ENCODE assay signal across 11 mouse cellular contexts in genomic region chr11:119955432-119955831, GRCm38 (mm10). TPM values are rescaled to one million over a fixed set of nuclear protein-coding genes. Genes with fewer than 3 reads are reported as not detected.
A peak's percentile ranks its signal among the peaks of the same experiment; 100 is the strongest.
DNase-seq lines count a peak whose midpoint lies in the region; ATAC-seq and TF ChIP-seq lines count a peak whose summit lies in the region.
"Had no signal": no experiment of that assay in that cellular context is flagged by ENCODE, and none has a peak within 500 bp of the region (broad histone marks: within the 10 kb centered on the region; RNA-seq: fewer than 3 reads in every experiment).

No protein-coding gene starts in this region.

- peak; percentile 5 to 33; a peak in 1 of 4 replicates for ATAC-seq in hematopoietic stem cell, adult 5-6 weeks (replicated peaks in 1 of 2; ENCODE audit: insufficient read depth in 1 of 2, low FRiP score in 2 of 2, low TSS enrichment in 1 of 2, low read depth in 1 of 2, poor library complexity in 2 of 2, severe bottlenecking in 2 of 2)

- TF ChIP-seq POLR2A in bone marrow, adult 2 months (IDR thresholded peaks at IDR 0.05; ENCODE audit: borderline replicate concordance, control insufficient read depth, low read depth, low read length), result no peak

- intact Hi-C loops in heart, postnatal 14 days (cut with DNase I), result no loop called here

- TF ChIP-seq CTCF in bone marrow, adult 2 months (IDR thresholded peaks at IDR 0.05; ENCODE audit: control insufficient read depth, insufficient read depth, low read length), result no peak

- peak overlapping the region; percentile 28 for H3K27ac ChIP-seq in bone marrow, adult 2 months (ENCODE audit: control insufficient read depth, insufficient read depth, low read depth, low read length, poor library complexity)
- H3K27ac ChIP-seq: neural tube, embryonic 12.5 days had no signal

- H3K4me3 ChIP-seq in bone marrow, adult 2 months (replicated peaks; ENCODE audit: control insufficient read depth, low read depth, low read length), result no peak overlapping the region
- H3K4me3 ChIP-seq: erythroblast, embryonic 14.5 days; neural tube, embryonic 12.5 days had no signal

- peak; percentile 61 for DNase-seq in heart, adult 8-10 months (ENCODE audit: low spot score)
- no peak for DNase-seq in heart, postnatal 14 days
- peak; percentile 56 for DNase-seq in lung, postnatal 25 days (ENCODE audit: low spot score)
- DNase-seq in adipocyte (ENCODE audit: low spot score), result no peak
- DNase-seq in gastrocnemius, postnatal 25 days, result no peak
- no peak for DNase-seq in urinary bladder, postnatal 10 days (ENCODE audit: low spot score)
- DNase-seq: cerebellum, adult 8-10 months had no signal

- WGBS in bone marrow, adult 2 months, result 16% methylated on average over 3 of the region's 3 CpGs

- peaks cover 13% of the 10 kb centered on the region for H3K4me1 ChIP-seq in bone marrow, adult 2 months (ENCODE audit: control insufficient read depth, insufficient read depth, low read length)
- H3K4me1 ChIP-seq: neural tube, embryonic 12.5 days had no signal

RNA-seq across cellular contexts. Expression of gene Baiap2, which starts 12.9 kb away (rescaled TPM):
- 10 to 100 TPM in 1 of 4 experiments, 1 to 10 TPM in 3; 4.8 to 10.0 (median 5.8) TPM for total RNA-seq in heart, adult 8-10 months (2022)
- 10 to 100 TPM in 1 of 2 experiments, 1 to 10 TPM in 1; 9.2 to 10.3 TPM for total RNA-seq in heart, postnatal 14 days (2021)
- polyA plus RNA-seq in bone marrow, adult 2 months (2011; ENCODE audit: insufficient read depth, insufficient read length, low replicate concordance, missing spikeins), result 5.7 and 7.9 TPM in 2 replicates
- 10.6 and 19.9 TPM in 2 replicates for total RNA-seq in hematopoietic stem cell, adult 5-6 weeks (2017)
- 1 to 10 TPM; 2.2 to 3.4 TPM for total RNA-seq in gastrocnemius, postnatal 25 days (2021)

RNA-seq across cellular contexts. Expression of gene Chmp6, which starts 42.2 kb away (rescaled TPM):
- 10 to 100 TPM; 29.9 to 33.7 (median 30.4) TPM for total RNA-seq in heart, adult 8-10 months (2022)
- 10 to 100 TPM; 28.2 to 30.3 TPM for total RNA-seq in heart, postnatal 14 days (2021)
- 16.1 and 18.5 TPM in 2 replicates for polyA plus RNA-seq in bone marrow, adult 2 months (2011; ENCODE audit: insufficient read depth, insufficient read length, low replicate concordance, missing spikeins)
- total RNA-seq in hematopoietic stem cell, adult 5-6 weeks (2017), result 47.7 and 67.0 TPM in 2 replicates
- 10 to 100 TPM; 25.6 to 28.2 TPM for total RNA-seq in gastrocnemius, postnatal 25 days (2021)

Comparison
In these comparisons a context has a peak if more than half of its experiments do, and no peak if none do; other contexts are left out.
1. DNase-seq: peak in heart, adult 8-10 months (single experiment) and lung, postnatal 25 days (single experiment); none in heart, postnatal 14 days (0 of 2), adipocyte (single experiment), gastrocnemius, postnatal 25 days (single experiment) and urinary bladder, postnatal 10 days (single experiment).